Mouse (Mus musculus) hindlimb bud, embryonic 11.5 days (tissue): ENCODE results near the gene Slc35f1.

Experiments used
- DNase-seq: peaks from one replicate; pipeline ENCODE4 v3.0.0-alpha.2; 2012; ENCODE audit warnings: low read depth, low spot score; ENCODE audit errors: extremely low spot score

Gene Slc35f1

GRCm38 (mm10) chr10:53087811-53088210 is 397.5 kb downstream of the Slc35f1 start:
- no peak for DNase-seq

DNA sequence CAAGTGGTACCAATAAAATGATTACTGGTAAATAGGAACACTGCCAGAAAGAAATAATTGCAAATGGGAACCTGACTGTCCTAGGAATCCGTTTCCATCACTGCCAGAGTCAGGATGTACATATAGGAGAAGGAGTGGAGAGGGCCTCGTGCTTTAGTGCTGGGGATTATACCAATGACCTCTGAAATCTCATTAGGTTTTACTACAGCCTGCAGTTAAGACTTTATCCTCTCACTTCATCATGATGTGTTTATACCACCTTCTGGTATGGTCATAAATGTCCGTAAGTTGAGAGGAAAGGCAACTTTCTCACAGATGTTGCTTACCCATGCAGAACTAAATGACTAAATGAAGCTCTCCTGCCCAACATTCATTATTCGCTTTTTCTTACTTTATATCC is 401.2 kb downstream of the Slc35f1 start:
- DNase-seq = no peak

- DNase-seq = no peak
These were observed 406.1 kb downstream of the Slc35f1 start for GRCm38 (mm10) chr10:53096446-53096845.

- no peak for DNase-seq
These were observed 410.5 kb downstream of the Slc35f1 start for GRCm38 (mm10) chr10:53100881-53101280.

DNA sequence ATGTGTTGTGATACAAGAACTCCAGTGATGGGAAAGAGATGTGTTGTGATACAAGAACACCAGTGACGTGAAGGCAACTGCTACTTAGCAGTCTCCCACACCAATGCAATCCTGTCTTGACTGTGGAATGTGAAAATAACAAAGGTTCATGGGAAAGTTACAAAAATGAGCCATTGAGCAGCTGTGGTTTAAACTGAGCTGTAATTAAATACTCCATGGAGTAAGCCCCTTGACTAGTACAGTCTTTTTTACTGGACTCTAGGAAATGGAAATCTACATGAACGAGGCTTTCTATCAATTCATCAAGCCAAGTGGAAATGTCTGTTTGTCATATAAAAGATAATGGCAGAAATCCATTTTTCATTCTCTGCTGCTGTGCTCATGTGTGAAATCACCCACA is 411.1 kb downstream of the Slc35f1 start:
- DNase-seq = no peak

DNA sequence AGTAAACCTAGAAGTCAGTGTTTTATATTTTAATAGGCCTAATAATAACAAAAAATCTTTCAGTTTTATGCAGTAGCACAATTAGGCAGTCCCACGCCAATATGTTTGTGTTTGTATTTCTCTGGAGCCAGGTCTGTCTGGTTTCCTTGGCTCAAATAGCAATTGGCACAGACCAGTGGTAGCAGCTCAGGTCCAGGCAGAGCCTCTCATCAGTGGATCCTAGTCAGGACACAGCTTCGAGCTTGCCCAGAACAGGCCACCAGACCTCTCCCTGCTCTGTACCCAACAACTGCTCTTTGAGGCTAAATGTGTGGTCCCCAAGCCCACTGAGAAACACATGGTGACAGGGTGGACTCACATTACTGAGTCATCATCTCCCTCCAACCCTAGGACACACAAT is 412.1 kb downstream of the Slc35f1 start:
- no peak for DNase-seq

DNA sequence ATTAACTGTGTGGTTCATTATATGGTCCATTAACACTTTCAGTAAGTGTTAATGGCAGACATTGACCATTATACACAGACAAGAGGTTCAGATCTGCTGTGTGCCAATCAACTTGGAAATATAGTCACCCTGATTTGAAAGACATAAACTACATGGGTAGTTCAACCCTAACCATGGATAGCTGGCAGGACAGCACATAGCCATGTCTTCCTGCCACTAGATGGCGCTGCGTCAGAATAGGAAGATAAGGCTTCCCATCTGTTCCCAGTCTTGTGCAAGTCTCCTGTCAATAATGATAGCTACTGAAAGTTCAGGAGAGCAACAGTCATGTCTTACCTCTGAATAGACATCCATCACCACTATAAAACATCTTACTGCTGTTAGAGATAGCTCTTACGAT is 424.7 kb downstream of the Slc35f1 start:
- peak; percentile 33 for DNase-seq

GRCm38 (mm10) chr10:53115673-53116398 is 425.5 kb downstream of the Slc35f1 start:
- peak; percentile 28 for DNase-seq

- no peak for DNase-seq
These were observed 430.3 kb downstream of the Slc35f1 start for GRCm38 (mm10) chr10:53120608-53121007.

DNA sequence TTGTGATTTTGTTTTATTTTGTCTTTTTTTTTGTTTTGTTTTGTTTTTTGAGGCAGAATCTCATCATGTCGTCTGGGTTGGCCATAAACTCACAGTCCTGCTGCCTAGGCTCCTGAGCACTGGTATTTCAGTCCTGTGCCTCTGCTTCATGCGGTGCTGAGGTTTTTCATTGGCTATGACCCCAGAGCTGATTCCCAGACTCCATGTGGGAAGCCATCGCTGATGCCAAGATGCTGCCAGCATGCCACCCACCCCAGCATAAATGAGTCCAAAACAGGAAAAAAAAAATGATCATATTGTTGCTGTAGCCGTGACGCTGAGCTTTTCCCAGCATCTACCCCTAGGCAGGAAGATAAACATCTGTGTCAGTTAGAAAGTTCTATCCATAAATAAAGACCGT is 434.0 kb downstream of the Slc35f1 start:
- DNase-seq = no peak

DNA sequence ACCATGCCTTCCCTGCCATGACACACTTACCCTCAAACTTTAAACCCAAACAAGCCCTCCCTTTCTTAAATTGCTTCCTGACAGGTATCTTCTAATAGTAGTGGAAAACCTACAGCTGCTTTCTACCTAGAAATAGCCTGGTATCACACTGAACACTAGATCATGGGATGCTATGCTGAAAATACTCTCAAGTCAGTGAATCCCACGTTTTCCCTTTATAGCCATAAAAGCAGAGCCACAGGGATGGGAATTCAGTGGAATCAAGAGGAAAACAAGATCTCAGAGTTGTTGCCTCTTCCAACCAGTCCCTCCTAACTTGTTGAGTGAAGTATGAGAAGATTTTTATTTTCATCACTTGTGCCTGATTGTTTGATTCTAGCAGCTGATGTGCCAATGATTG is 442.4 kb downstream of the Slc35f1 start:
- no peak for DNase-seq

DNA sequence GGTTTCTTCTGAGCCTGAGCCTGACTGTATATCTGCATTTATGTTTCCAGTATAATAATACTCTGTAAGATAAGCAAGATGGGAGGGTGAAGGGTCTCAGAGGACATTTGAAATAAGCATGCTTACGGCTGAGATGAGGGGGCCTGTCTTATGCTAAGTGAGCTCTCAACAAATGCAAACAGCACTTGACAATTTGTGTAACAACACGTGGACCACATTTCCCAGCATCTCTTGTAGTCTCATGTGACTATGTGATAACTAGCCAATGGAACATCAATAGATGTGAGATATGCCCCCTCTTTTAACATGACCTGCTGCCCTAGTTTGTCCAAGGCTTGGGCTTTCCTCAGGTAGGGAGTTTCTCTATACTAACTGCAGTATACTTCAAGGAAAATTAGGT is 460.0 kb downstream of the Slc35f1 start:
- DNase-seq = no peak

- no peak for DNase-seq
These were observed 460.6 kb downstream of the Slc35f1 start for GRCm38 (mm10) chr10:53150916-53151315.

- no peak for DNase-seq
These were observed 466.0 kb downstream of the Slc35f1 start for GRCm38 (mm10) chr10:53156374-53156773.

DNA sequence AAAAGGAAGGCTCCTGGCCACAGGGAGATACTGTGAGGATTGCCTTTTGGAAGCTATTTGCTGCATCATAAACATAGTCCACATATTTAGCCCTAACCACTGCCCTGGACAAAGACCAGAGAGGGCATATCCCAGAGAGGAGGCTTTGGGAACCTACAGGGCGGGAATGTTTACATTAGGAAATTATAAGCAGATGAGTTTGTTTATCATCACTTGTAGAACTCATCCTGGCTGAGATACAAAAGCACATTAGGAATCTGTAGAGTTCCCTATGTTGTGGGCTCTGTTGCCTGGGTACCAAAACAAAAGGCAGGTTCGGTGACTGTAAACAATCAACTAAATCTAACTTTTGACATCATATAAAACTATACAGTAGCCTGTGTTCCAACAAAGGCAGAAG is 467.4 kb downstream of the Slc35f1 start:
- no peak for DNase-seq
